Mouse (Mus musculus): Measurements from ENCODE around the gene Fam219a. TPM values are rescaled to one million over a fixed set of nuclear protein-coding genes. Genes with fewer than 3 reads are reported as not detected.

The Fam219a gene
- polyA plus RNA-seq (2015; fragmentation: Illumina TruSeq; extraction: RNeasy Lipid Tissue Mini Kit (QIAGEN cat#74804); ENCODE audit: low read depth, low replicate concordance): 133 TPM

GRCm38 (mm10) chr4:41569411-41569885 lies at the start of gene Fam219a, which contains the start of gene Dnaic1:
Fam219a (minus strand) TSS chr4:41569538.
Dnaic1 (plus strand) TSS chr4:41569775.

GRCm38 (mm10) chr4:41517233-41517632 lies 52.1 kb downstream of the Fam219a start, which contains the start of gene 1110017D15Rik:
1110017D15Rik (minus strand) TSS chr4:41517333.

DNA sequence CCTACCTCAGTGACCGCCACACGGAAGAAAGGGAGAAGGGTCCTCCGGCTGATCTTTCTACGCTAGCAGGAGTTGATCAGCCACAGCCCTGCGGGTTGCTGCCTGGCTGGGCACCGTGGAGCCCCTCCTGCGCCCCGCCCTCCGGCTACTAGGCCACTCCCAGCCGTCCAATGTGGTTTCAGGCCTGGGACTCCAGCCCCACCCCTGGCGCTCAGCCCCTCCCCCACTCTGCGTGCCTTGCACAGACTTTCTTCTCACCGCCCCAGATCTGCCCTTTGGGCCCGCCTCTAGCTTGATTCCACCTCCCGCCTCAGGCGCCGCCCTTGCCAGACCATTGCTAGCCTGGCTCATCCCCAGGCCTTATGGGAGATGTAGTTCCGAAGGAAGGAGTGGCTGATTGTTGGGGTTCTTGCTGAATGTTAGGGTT lies 66.3 kb downstream of the Fam219a start, which contains the start of gene AI464131:
Gene AI464131 (minus strand): TSS at position 91 of the 427 bp plus-strand sequence.

Other genes starting within 250 kb of the Fam219a start
- gene Ubap1, start 220.5 kb downstream of the Fam219a start, polyA plus RNA-seq (2015; fragmentation: Illumina TruSeq; extraction: RNeasy Lipid Tissue Mini Kit (QIAGEN cat#74804); ENCODE audit: low read depth, low replicate concordance): 52.1 TPM
- 0.91 TPM for gene Kif24, start 104.7 kb downstream of the Fam219a start, polyA plus RNA-seq (2015; fragmentation: Illumina TruSeq; extraction: RNeasy Lipid Tissue Mini Kit (QIAGEN cat#74804); ENCODE audit: low read depth, low replicate concordance)
- gene Nudt2, start 104.4 kb downstream of the Fam219a start, polyA plus RNA-seq (2015; fragmentation: Illumina TruSeq; extraction: RNeasy Lipid Tissue Mini Kit (QIAGEN cat#74804); ENCODE audit: low read depth, low replicate concordance): 56.2 TPM
- 18.8 TPM for gene AI464131, start 66.5 kb downstream of the Fam219a start, polyA plus RNA-seq (2015; fragmentation: Illumina TruSeq; extraction: RNeasy Lipid Tissue Mini Kit (QIAGEN cat#74804); ENCODE audit: low read depth, low replicate concordance)
- gene 1110017D15Rik, start 52.2 kb downstream of the Fam219a start, polyA plus RNA-seq (2015; fragmentation: Illumina TruSeq; extraction: RNeasy Lipid Tissue Mini Kit (QIAGEN cat#74804); ENCODE audit: low read depth, low replicate concordance): 8.2 TPM
- 7.5 TPM for gene Dnaic1, start 237 bp upstream of the Fam219a start, polyA plus RNA-seq (2015; fragmentation: Illumina TruSeq; extraction: RNeasy Lipid Tissue Mini Kit (QIAGEN cat#74804); ENCODE audit: low read depth, low replicate concordance)
- gene Enho, start 70.8 kb upstream of the Fam219a start, polyA plus RNA-seq (2015; fragmentation: Illumina TruSeq; extraction: RNeasy Lipid Tissue Mini Kit (QIAGEN cat#74804); ENCODE audit: low read depth, low replicate concordance): 108 TPM
- 73.5 TPM for gene Cntfr, start 127.6 kb upstream of the Fam219a start, polyA plus RNA-seq (2015; fragmentation: Illumina TruSeq; extraction: RNeasy Lipid Tissue Mini Kit (QIAGEN cat#74804); ENCODE audit: low read depth, low replicate concordance)
- 50.0 TPM for gene Il11ra1, start 130.5 kb upstream of the Fam219a start, polyA plus RNA-seq (2015; fragmentation: Illumina TruSeq; extraction: RNeasy Lipid Tissue Mini Kit (QIAGEN cat#74804); ENCODE audit: low read depth, low replicate concordance)
- 36.1 TPM for gene Rpp25l, start 144.0 kb upstream of the Fam219a start, polyA plus RNA-seq (2015; fragmentation: Illumina TruSeq; extraction: RNeasy Lipid Tissue Mini Kit (QIAGEN cat#74804); ENCODE audit: low read depth, low replicate concordance)
- gene Dctn3, start 153.6 kb upstream of the Fam219a start, polyA plus RNA-seq (2015; fragmentation: Illumina TruSeq; extraction: RNeasy Lipid Tissue Mini Kit (QIAGEN cat#74804); ENCODE audit: low read depth, low replicate concordance): 210 TPM
- gene Arid3c, start 161.6 kb upstream of the Fam219a start, polyA plus RNA-seq (2015; fragmentation: Illumina TruSeq; extraction: RNeasy Lipid Tissue Mini Kit (QIAGEN cat#74804); ENCODE audit: low read depth, low replicate concordance): 0.88 TPM
- 94.3 TPM for gene Galt, start 185.7 kb upstream of the Fam219a start, polyA plus RNA-seq (2015; fragmentation: Illumina TruSeq; extraction: RNeasy Lipid Tissue Mini Kit (QIAGEN cat#74804); ENCODE audit: low read depth, low replicate concordance)
- gene Sigmar1, start 186.6 kb upstream of the Fam219a start, polyA plus RNA-seq (2015; fragmentation: Illumina TruSeq; extraction: RNeasy Lipid Tissue Mini Kit (QIAGEN cat#74804); ENCODE audit: low read depth, low replicate concordance): 50.7 TPM
- 391 TPM for gene Ccl27a, start 204.7 kb upstream of the Fam219a start, polyA plus RNA-seq (2015; fragmentation: Illumina TruSeq; extraction: RNeasy Lipid Tissue Mini Kit (QIAGEN cat#74804); ENCODE audit: low read depth, low replicate concordance)